Mouse (Mus musculus) heart, postnatal 36 days (tissue): ENCODE measurements around the gene Thsd7b. TPM values are rescaled to one million over a fixed set of nuclear protein-coding genes. Genes with fewer than 3 reads are reported as not detected.
A peak's percentile ranks its signal among the peaks of the same experiment; 100 is the strongest.

Experiments used
- DNase-seq, 2 experiments: peaks; one replicate each; pipeline ENCODE4 v3.0.0; 2021 to 2022
- intact Hi-C: fragments of 180-260 bp; cut with DNase I; formaldehyde crosslinking; loops from one replicate; pipeline ENCODE4 v1.15.1; 2025
- total RNA-seq, 2 experiments: library from RNA; stranded (reverse); gene quantifications; 2 replicates each; pipeline ENCODE4 v1.2.3; 2021

The Thsd7b gene
- under 1 TPM; 0.14 to 0.33 TPM for total RNA-seq

GRCm38 (mm10) chr1:129272982-129273937, at the start of gene Thsd7b:
Gene Thsd7b (plus strand): TSS chr1:129273302.
- DNase-seq: peak; percentile 1 to 2
- intact Hi-C loops: no loop called here

DNA sequence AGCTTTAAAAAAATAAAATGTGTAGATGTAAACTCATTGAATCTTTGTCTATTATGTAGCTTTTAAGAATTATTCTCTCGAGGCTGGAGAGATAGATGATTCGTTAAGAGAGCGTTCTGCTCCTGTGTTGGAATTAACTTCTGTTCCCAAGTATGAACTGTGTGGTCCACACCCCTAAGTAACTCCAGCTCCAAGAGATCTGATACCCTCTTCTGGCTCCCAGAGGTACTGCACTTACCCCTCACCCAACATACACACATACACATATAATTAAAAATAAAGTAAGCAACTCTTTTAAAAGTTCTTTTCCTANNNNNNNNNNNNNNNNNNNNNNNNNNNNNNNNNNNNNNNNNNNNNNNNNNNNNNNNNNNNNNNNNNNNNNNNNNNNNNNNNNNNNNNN, 28.8 kb upstream of the Thsd7b start:
- intact Hi-C loops: loop anchor here (2.0 to 5.0 kb wide), 2 partner anchors 187 to 369 kb away; no protein-coding TSS in a partner anchor
- peak in 1 of 2 experiments; percentile 4 for DNase-seq

DNA sequence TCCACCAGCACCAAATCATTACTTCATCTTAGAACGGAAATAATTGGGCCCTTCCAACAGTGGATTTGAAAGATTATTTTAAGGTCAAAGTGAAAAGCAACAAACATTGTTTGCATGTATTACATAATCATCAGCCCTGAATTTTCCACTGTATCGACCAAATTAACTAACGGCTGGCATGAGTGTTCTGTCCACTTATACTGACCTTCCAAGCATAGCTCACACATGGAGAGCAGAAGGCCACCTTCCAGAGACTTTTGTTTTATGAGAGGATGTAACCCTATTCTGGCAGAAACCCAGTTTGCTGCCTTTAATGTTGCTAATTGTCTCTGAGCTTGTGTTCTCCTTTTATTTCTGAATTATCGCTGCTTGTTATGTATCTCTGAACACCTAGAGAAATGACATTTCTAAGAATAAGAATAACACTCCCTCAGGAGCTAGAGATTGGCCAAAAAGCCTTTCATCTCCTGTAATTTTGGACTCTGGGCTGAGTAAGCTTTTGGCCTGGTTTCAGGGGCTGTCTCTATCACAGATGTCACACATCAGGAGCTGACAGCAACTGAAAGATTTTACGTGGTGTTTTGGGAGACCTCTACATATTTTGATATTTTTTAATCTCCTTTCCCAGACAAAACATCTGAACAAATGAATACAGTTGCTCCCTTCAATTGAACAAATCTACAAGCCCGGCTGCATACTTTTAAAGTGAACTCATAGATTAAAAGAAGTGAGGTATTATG, 22.2 kb upstream of the Thsd7b start:
- intact Hi-C loops: no loop called here
- peak; percentile 2 to 27 for DNase-seq

- intact Hi-C loops: no loop called here
- DNase-seq: no peak
These were observed 6.4 kb upstream of the Thsd7b start for GRCm38 (mm10) chr1:129266684-129267083.

DNA sequence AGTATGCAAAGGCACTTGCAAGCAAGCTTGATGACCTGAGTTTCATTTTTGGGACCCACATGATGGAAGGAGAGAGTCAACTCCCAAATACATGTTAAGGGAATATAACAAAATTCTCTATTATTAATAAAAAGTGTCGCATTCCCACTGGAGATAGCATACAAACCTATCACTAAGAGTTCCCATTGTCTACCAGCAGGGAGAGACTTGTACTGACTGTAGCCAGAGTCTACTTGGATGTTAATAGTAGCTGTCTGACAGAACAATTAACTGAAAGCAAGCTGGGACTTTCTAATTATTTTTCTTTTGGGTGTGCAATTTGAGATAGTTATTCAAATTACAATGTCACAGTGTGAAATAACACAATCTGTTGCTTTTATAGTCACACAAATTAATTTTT, 31.1 kb downstream of the Thsd7b start:
- intact Hi-C loops: no loop called here
- DNase-seq: no peak

- intact Hi-C loops: loop anchor here (1.0 kb wide), 1 partner anchor 18 kb away; no protein-coding TSS in a partner anchor
- DNase-seq: no peak
These were observed 51.3 kb downstream of the Thsd7b start for GRCm38 (mm10) chr1:129324388-129324787.

- intact Hi-C loops: loop anchor here (1.0 kb wide), 1 partner anchor 18 kb away; no protein-coding TSS in a partner anchor
- no peak for DNase-seq
These were observed 51.7 kb downstream of the Thsd7b start for GRCm38 (mm10) chr1:129324798-129325197.

- intact Hi-C loops: no loop called here
- no peak for DNase-seq
These were observed 83.5 kb downstream of the Thsd7b start for GRCm38 (mm10) chr1:129356631-129357030.

DNA sequence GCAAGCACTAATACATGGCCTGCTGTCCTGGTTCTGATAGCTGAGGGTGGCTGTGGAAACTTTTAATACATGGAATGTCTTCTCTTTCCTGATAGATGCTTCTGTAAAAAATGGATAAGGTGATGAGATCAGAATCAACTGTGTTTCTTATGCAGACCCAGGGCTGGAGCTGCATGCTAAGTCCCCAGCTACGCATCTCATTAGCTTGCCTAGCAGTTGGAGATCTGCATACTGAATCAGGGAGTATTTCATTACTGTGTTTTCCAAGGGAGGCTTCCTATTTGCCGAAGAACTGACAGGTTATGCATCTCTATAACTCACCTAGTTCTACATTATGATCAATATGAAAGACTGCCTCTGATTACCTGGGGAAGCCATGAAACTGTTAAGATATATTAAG, 84.3 kb downstream of the Thsd7b start:
- intact Hi-C loops: no loop called here
- DNase-seq: no peak

- DNase-seq: no peak
- intact Hi-C loops: no loop called here
These were observed 90.3 kb downstream of the Thsd7b start for GRCm38 (mm10) chr1:129363368-129363767.

DNA sequence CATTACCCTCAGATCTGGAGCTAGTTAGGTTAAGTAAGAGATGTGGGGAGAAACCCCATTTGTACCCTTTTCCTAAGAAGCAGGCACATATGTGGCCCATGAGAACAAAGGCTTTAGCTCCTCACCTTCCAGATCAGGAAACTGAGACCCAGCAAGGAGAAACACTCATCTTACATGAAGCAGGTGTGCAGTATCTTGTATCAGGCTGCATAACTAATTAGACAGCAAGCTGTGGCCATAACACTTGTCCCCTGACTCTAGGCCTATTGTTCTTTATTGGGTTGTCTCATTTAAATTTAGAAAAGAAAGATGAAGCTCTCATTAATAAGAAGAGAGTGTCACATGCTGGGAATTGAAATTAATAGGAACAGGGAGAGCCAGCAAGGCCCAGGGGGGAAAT, 91.7 kb downstream of the Thsd7b start:
- intact Hi-C loops: no loop called here
- DNase-seq: no peak

GRCm38 (mm10) chr1:129365590-129365989, 92.5 kb downstream of the Thsd7b start:
- intact Hi-C loops: no loop called here
- no peak for DNase-seq

- DNase-seq: no peak
- intact Hi-C loops: no loop called here
These were observed 113.4 kb downstream of the Thsd7b start for GRCm38 (mm10) chr1:129386479-129386878.

- DNase-seq: no peak
- intact Hi-C loops: no loop called here
These were observed 138.5 kb downstream of the Thsd7b start for GRCm38 (mm10) chr1:129411584-129411983.

- intact Hi-C loops: no loop called here
- DNase-seq: no peak
These were observed 148.5 kb downstream of the Thsd7b start for GRCm38 (mm10) chr1:129421581-129421980.

DNA sequence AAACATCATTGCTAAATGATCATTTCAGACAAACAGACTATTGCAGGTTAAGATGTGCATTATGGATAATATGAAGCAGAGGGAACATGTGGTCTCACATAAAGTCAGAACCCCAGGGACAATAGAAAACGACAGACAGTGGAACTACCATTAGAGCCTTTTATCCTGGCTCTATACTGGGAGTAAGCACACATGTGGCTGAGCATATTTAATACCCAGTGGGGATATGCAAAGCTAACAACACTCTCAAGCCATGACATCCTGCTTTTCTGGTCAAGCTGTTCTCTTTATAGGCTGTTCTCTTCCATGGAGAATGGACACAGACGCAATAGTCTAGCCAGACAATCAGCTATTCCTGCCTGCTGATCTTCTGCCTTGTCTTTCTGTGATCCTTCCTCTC, 191.3 kb downstream of the Thsd7b start:
- intact Hi-C loops: no loop called here
- no peak for DNase-seq

DNA sequence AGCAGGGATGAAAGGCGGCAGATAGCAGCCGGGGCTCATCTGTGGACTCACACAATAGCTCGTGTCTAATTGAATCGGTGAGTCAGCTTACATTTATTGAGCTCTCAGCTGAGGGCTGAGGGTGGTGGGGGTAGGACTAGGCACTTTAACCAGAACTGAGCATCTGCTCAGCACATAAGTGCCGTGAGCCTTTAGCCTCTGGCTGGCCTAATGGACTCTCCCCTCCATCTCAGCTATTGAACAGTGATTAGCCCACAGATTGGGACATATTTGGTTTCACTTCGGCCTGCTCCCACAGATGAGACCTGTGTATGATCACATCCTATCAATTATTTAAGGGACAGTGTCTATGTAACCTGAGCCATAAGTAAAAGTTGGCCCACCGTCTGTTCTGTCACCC, 200.4 kb downstream of the Thsd7b start:
- no peak for DNase-seq
- intact Hi-C loops: no loop called here

GRCm38 (mm10) chr1:129484266-129485031, 211.3 kb downstream of the Thsd7b start:
- intact Hi-C loops: no loop called here
- no peak for DNase-seq

DNA sequence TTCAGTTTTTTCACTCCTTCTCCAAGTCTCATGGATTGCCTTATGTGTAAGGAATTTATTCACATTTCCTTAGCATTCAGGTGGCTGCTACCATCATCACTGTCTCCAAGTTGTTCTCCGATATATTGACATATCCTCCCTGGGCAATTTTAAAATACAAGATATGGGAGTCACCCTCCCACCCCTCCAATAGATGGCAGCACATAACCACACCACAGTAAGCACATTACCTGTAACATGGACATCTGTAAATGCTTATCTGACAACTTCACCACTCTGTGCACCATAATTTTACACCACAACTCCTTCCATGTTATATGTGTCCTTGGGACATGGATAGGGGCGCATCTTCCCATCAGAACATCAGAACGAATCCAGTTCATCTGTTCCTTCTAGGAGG, 218.0 kb downstream of the Thsd7b start:
- no peak for DNase-seq
- intact Hi-C loops: loop anchor here (5.0 kb wide), 1 partner anchor 701 kb away; no protein-coding TSS in a partner anchor

- intact Hi-C loops: loop anchor here (5.0 kb wide), 1 partner anchor 698 kb away; no protein-coding TSS in a partner anchor
- no peak for DNase-seq
These were observed 220.8 kb downstream of the Thsd7b start for GRCm38 (mm10) chr1:129493929-129494328.

DNA sequence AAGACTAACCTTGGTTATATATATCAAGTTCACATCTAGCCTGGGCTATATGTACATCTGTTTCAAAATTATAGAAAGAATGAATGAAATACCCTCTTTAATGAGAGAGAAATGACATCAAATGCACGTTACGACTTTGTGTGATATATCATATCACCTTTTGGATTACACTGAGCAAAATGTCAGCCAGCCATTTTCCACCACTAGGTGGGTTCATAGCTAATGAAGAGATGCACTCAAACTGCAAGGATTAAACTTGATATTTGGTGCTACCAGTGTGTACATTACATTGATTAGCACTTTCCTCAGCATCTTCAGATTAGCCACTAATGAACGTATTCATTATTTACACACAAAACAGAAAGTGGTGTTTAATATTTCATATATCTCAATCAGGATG, 228.6 kb downstream of the Thsd7b start:
- intact Hi-C loops: no loop called here
- no peak for DNase-seq
